Mouse (Mus musculus) heart, embryonic 12.5 days (tissue): Measurements from ENCODE around the gene Gm11111. TPM values are rescaled to one million over a fixed set of nuclear protein-coding genes. Genes with fewer than 3 reads are reported as not detected.

Experiments
- ATAC-seq: fragments of 200-750 bp; cut with Nextera tagmentation; 2 replicates; pipeline ENCODE4 v1.8.0; 2017; ENCODE audit warnings: moderate TSS enrichment, moderate library complexity; ENCODE audit not compliant: insufficient number of reproducible peaks, low FRiP score
- H3K27ac ChIP-seq: fragments of 300-500 bp; sonication (generic); 2 replicates; pipeline ENCODE4 v1.5.1; 2016; ENCODE audit warnings: mild to moderate bottlenecking, moderate library complexity; ENCODE audit not compliant: poor library complexity, severe bottlenecking
- H3K27me3 ChIP-seq: fragments of 300-500 bp; sonication (generic); replicated peaks from 2 replicates; pipeline ENCODE4 v1.6.1; 2016; ENCODE audit warnings: mild to moderate bottlenecking, moderate library complexity
- H3K36me3 ChIP-seq: fragments of 300-500 bp; sonication (generic); 2 replicates; pipeline ENCODE4 v1.6.1; 2016; ENCODE audit warnings: mild to moderate bottlenecking, moderate library complexity
- H3K4me1 ChIP-seq: fragments of 300-500 bp; sonication (generic); replicated peaks from 2 replicates; pipeline ENCODE4 v1.6.1; 2016; ENCODE audit warnings: mild to moderate bottlenecking
- H3K4me2 ChIP-seq: fragments of 300-500 bp; sonication (generic); 2 replicates; pipeline ENCODE4 v1.6.1; 2016; ENCODE audit warnings: mild to moderate bottlenecking, moderate library complexity
- H3K4me3 ChIP-seq: fragments of 300-500 bp; sonication (generic); 2 replicates; pipeline ENCODE4 v1.5.1; 2016; ENCODE audit warnings: mild to moderate bottlenecking
- H3K9ac ChIP-seq: fragments of 300-500 bp; sonication (generic); 2 replicates; pipeline ENCODE4 v1.6.1; 2016; ENCODE audit warnings: mild to moderate bottlenecking, moderate library complexity
- H3K9me3 ChIP-seq: fragments of 300-500 bp; sonication (generic); replicated peaks from 2 replicates; pipeline ENCODE4 v1.6.1; 2016; ENCODE audit warnings: mild to moderate bottlenecking, moderate library complexity
- WGBS: fragments of 180-500 bp; shearing (Covaris S2); methylation state at CpG from one replicate; pipeline ENCODE4 v1.1.7; 2016; 5-methylcytosine and 5-hydroxymethylcytosine counted together
- polyA plus RNA-seq: library from polyadenylated mRNA; unstranded; fragments of >200 nt; fragmentation: Nextera tagmentation; extraction: Ambion mirVana; gene quantifications from 2 replicates; pipeline ENCODE4 v1.2.1, GENCODE M21; 2016

Gene Gm11111
- polyA plus RNA-seq, 1 experiment from 2014 or later, result not detected

DNA sequence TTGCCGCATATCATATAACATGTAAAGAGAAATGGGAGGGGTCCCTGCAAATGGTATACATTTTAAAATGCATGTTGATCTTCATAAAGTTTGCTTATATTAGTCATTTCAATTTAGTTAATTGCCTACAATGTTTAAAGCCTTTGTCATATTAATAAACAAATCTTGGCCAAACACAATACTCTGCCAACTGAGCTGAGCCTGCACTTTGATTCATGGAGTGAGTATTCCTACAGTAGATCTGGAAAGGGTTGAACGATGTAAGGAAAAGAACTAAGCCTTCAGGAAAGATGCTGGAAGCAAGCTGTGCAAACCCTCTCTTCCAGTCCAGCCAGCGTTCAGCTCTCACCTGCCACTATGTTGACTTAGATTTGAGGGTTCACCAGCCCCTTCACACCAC lies 29.6 kb downstream of the Gm11111 start:
- Histone ChIP-seq H3K4me2 (no peak overlapping the region), H3K27ac (no peak overlapping the region), H3K4me1 (no peaks in the 10 kb centered on the region), H3K4me3 (no peak overlapping the region), H3K36me3 (no peaks in the 10 kb centered on the region), H3K9me3 (no peaks in the 10 kb centered on the region), H3K9ac (no peak overlapping the region), H3K27me3 (no peaks in the 10 kb centered on the region)
- ATAC-seq, result no peak
- WGBS, result 74% methylated on average over 3 of the region's 3 CpGs

DNA sequence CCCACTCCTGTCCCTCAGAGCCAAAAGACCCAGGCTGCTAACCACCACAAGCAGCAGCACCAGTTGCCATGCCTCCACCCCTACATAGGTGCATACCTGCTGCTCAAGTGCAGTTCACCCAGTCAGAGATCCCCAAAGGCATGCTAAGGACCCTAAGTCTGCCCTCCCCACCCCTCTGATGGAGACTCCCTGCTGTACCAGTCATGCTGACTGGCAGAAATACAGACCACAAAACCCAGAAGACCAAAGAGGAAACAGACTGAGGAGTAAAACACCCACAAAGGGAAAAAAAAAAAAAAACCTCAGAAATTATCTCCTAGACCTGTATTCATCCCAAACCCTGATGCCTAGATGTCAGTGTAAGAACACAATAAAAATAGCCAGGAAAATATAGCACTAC lies 33.4 kb downstream of the Gm11111 start:
- no peaks in the 10 kb centered on the region for H3K9me3 ChIP-seq
- no peak overlapping the region for H3K4me2 ChIP-seq
- no peak overlapping the region for H3K4me3 ChIP-seq
- H3K36me3 ChIP-seq, result no peaks in the 10 kb centered on the region
- no peak overlapping the region for H3K9ac ChIP-seq
- ATAC-seq, result no peak
- H3K4me1 ChIP-seq, result no peaks in the 10 kb centered on the region
- H3K27ac ChIP-seq, result no peak overlapping the region
- no peaks in the 10 kb centered on the region for H3K27me3 ChIP-seq

Other genes with a start within 250 kb of the Gm11111 start
- gene Cfap299, start 223.4 kb upstream of the Gm11111 start, polyA plus RNA-seq, result 0.37 TPM in 1 of 2 replicates, not detected in the other